Mouse (Mus musculus) midbrain, embryonic 11.5 days (tissue): ENCODE measurements at regions not wholly inside any gene's neighbourhood (a gene's known extent, or its start where the extent isn't known, plus 50 kb on each side); places are given as distances from the start of the nearest gene placed in this dataset.

Experiments used
- ATAC-seq: fragments of 200-750 bp; cut with Nextera tagmentation; 2 replicates; pipeline ENCODE4 v1.8.0; 2017; ENCODE audit warnings: moderate TSS enrichment, moderate library complexity; ENCODE audit not compliant: low FRiP score
- DNase-seq: peaks from one replicate; pipeline ENCODE4 v3.0.0; 2015; ENCODE audit warnings: low spot score; ENCODE audit errors: missing footprints
- H3K27ac ChIP-seq: fragments of 300-500 bp; sonication (generic); 2 replicates; pipeline ENCODE4 v1.5.1; 2014; ENCODE audit warnings: low read depth, low read length
- H3K27me3 ChIP-seq: fragments of 300-500 bp; sonication (generic); 2 replicates; pipeline ENCODE4 v1.6.1; 2014; ENCODE audit warnings: mild to moderate bottlenecking, low read length, moderate library complexity, mixed read lengths; ENCODE audit not compliant: control insufficient read depth, insufficient read depth
- H3K36me3 ChIP-seq: fragments of 300-500 bp; sonication (generic); 2 replicates; pipeline ENCODE4 v1.6.1; 2014; ENCODE audit warnings: mild to moderate bottlenecking, low read length, moderate library complexity, mixed read lengths; ENCODE audit not compliant: control insufficient read depth, insufficient read depth
- H3K4me1 ChIP-seq: fragments of 300-500 bp; sonication (generic); 2 replicates; pipeline ENCODE4 v1.6.1; 2014; ENCODE audit warnings: low read length; ENCODE audit not compliant: control insufficient read depth, insufficient read depth
- H3K4me2 ChIP-seq: fragments of 300-500 bp; sonication (generic); 2 replicates; pipeline ENCODE4 v1.6.1; 2014; ENCODE audit warnings: mild to moderate bottlenecking, moderate library complexity
- H3K4me3 ChIP-seq: fragments of 300-500 bp; sonication (generic); 2 replicates; pipeline ENCODE4 v1.5.1; 2014; ENCODE audit warnings: low read depth, low read length
- H3K9ac ChIP-seq: fragments of 300-500 bp; sonication (generic); 2 replicates; pipeline ENCODE4 v1.6.1; 2014; ENCODE audit warnings: low read length
- H3K9me3 ChIP-seq: fragments of 300-500 bp; sonication (generic); 2 replicates; pipeline ENCODE4 v1.6.1; 2016; ENCODE audit warnings: low read length; ENCODE audit not compliant: control insufficient read depth
- WGBS: fragments of 180-500 bp; shearing (Covaris S2); extraction: QIAGEN DNeasy Blood & Tissue Kit; methylation state at CpG from one replicate; pipeline ENCODE4 v1.1.7; 2014; 5-methylcytosine and 5-hydroxymethylcytosine counted together

DNA sequence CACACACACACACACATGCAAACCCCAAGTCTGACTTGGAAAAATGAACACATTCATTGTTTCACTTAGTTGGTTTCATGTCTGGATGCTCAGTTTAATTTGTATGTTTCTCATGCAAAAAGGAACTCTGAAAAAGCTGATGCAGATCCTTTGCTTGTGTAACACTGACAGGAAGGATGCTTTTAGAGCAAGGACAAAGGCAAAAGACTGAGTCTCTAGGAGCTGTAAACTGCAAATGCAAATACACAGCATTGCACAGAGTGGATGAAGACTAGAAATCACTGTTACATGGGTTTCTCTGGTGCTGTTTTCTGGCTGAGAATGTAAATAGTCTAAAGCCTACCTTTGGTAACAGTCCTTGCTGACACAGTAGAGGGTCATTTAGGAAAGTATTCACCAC, 748.3 kb downstream of the Mettl4 start:
- Histone ChIP-seq H3K36me3 (no peaks in the 10 kb centered on the region), H3K4me2 (no peak overlapping the region), H3K9me3 (no peaks in the 10 kb centered on the region), H3K27me3 (no peaks in the 10 kb centered on the region), H3K9ac (no peak overlapping the region), H3K27ac (no peak overlapping the region), H3K4me1 (no peaks in the 10 kb centered on the region), H3K4me3 (no peak overlapping the region)
- no peak for ATAC-seq
- DNase-seq = peak; percentile 59

DNA sequence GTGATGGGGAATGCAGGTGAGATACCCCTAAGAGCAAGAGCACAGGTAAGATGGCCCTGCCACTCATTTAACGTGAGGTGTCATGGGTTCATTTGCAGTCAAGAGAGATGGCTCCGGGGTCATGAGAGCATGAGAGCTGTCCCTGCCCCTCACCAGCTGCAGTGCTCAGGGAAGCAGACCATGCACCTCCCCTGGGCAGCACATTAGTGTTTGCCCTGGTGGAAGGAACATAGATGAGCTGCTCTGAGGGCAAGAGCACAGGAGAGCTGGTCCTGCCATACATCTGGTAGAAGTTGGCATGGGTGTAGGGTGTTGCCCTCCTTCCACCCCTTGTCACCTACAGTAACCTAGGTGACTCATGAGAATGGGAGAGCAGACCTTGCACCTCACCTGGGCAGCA, 762.9 kb downstream of the Mettl4 start:
- no peak for DNase-seq
- Histone ChIP-seq H3K9ac (no peak overlapping the region), H3K36me3 (no peaks in the 10 kb centered on the region), H3K27me3 (no peaks in the 10 kb centered on the region), H3K4me1 (no peaks in the 10 kb centered on the region), H3K4me3 (no peak overlapping the region), H3K4me2 (no peak overlapping the region), H3K27ac (no peak overlapping the region), H3K9me3 (no peaks in the 10 kb centered on the region)
- 80% methylated on average over 2 of the region's 2 CpGs for whole genome bisulfite sequencing
- 0 out of 2 replicates have a peak, but pooled peaks have one; percentile 20 for ATAC-seq
